Mouse (Mus musculus): ENCODE data around the gene Psma6.

- TF ChIP-seq POLR2A (IDR thresholded peaks at IDR 0.05; ENCODE audit: insufficient read depth, low read depth, low read length), result no peak
- no peak for TF ChIP-seq CTCF (IDR thresholded peaks at IDR 0.05)
- no peak for TF ChIP-seq EP300 (IDR thresholded peaks at IDR 0.05; ENCODE audit: insufficient read depth, low read depth, low read length)
Measured at GRCm38 (mm10) chr12:55447396-55447760, 63.4 kb downstream of the Psma6 start.
